Mouse (Mus musculus) ES-CJ7 (cell line): Measurements from ENCODE around the gene Trim30d.
"Not testable (repeated sequence)": the region's sequence is repeated elsewhere in the genome, so short reads cannot be mapped to it uniquely, and the experiment has no call there.

ENCODE experiments used
- DNase-seq: peaks from one replicate; pipeline ENCODE4 v3.0.0; 2011; ENCODE audit warnings: low read depth, low spot score

Trim30d gene

DNA sequence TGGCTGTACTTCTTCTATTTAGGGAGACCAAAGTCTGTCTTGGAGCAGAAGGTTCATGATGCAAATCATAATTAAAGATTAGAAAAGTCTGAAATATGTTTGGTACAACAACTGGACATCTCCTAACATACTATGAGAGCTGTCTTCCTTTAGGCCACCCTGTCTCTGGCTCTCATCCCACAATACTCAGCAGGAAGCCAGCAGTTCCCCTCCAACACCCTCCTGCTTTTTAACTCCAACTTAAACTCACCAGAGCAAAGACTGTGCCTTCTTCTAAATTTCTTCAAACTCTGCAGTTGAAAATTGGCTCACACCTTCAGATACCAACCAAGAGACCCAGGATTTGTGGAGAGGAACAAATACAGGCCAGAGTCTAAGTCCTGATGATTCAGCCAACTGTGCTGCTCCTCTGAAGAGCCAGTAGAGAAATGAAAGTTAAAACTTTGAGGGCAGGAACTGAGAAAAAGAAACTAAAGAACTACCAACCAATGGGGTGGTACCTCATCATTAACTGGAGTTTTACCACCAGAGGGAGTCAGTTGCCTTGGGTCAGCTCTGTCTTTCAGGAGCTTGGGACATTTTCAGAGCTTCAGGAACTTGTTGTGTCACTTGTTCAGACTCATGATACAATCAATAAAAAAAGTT, at the start of gene Trim30d:
Gene Trim30d (minus strand): TSS at position 429 of the 645 bp plus-strand sequence.
- not testable (repeated sequence) for DNase-seq

GRCm38 (mm10) chr7:104552700-104553099, 45.1 kb upstream of the Trim30d start:
- DNase-seq, result no peak

DNA sequence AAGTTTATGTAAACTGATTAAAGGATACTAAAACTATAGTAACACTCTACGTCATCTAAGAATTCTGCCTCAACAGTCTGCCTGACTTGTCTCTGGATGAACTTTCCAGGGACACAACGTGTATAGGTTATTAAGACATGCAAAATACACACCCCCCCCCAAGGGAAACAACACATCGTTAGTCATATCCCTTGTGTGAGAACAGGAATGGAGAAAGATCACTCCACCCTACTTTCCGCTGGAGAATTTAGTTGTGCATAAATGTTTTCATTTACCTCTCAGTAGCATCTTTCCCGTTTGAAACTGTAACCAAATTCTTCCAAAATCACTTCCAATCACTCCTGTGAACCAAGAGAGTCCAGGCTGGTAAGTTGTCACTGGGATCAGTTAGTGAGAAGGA, 42.2 kb upstream of the Trim30d start, which contains the start of gene Olfr651:
Gene Olfr651 (plus strand): TSS at position 301 of the 400 bp plus-strand sequence.
- no peak for DNase-seq

GRCm38 (mm10) chr7:104501589-104502371, 5.9 kb downstream of the Trim30d start:
- no peak for DNase-seq

GRCm38 (mm10) chr7:104501186-104501585, 6.5 kb downstream of the Trim30d start:
- DNase-seq, result not testable (repeated sequence)

DNA sequence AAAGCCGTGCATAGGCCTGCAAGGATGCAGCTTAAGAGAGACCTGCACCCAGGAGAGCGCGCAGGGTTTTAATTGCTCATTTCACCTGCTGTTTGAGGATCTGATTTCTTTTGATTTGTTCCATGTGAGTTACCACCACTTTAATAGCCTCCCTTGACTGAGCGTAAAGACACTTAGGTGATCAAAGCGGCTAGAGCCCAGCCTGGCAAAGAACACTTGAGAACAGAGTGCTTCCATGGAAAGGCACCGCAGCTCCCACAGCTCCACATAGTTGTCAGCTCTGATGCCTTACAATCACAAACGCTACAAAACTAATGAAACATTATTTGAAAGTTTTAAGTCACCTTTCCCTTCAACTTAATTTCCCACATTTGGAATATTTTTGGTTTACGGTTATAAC, 8.2 kb downstream of the Trim30d start:
- not testable (repeated sequence) for DNase-seq

GRCm38 (mm10) chr7:104465065-104465744, 42.4 kb downstream of the Trim30d start, which contains the start of gene Trim30a:
Trim30a (minus strand) TSS chr7:104465193.
- DNase-seq, result no peak

- peak; percentile 29 for DNase-seq
Measured at GRCm38 (mm10) chr7:104445961-104446645, 61.5 kb downstream of the Trim30d start.
